Comparison of ENCODE assay signal across 17 mouse cellular contexts in genomic region chr14:57391621-57392020, GRCm38 (mm10).
"Had no signal": no experiment of that assay in that cellular context is flagged by ENCODE, and none has a peak within 500 bp of the region (broad histone marks: within the 10 kb centered on the region; RNA-seq: fewer than 3 reads in every experiment).

No protein-coding gene starts in this region.

- H3K4me2 ChIP-seq: kidney, embryonic 15.5 days; liver, embryonic 11.5 days; liver, embryonic 15.5 days; lung, embryonic 15.5 days; midbrain, embryonic 12.5 days; midbrain, embryonic 15.5 days; neural tube, embryonic 13.5 days; stomach, embryonic 15.5 days had no signal

- H3K27me3 ChIP-seq: liver, embryonic 15.5 days; lung, embryonic 15.5 days; midbrain, embryonic 15.5 days; stomach, embryonic 15.5 days had no signal

- H3K9me3 ChIP-seq: kidney, embryonic 15.5 days; liver, embryonic 15.5 days; lung, embryonic 15.5 days; midbrain, embryonic 12.5 days; midbrain, embryonic 15.5 days; neural tube, embryonic 13.5 days; stomach, embryonic 15.5 days had no signal

- H3K27ac ChIP-seq: kidney, embryonic 15.5 days; liver, embryonic 15.5 days; lung, embryonic 15.5 days; midbrain, embryonic 12.5 days; midbrain, embryonic 15.5 days; neural tube, embryonic 13.5 days; stomach, embryonic 15.5 days had no signal

- H3K36me3 ChIP-seq: kidney, embryonic 15.5 days; liver, embryonic 15.5 days; lung, embryonic 15.5 days; midbrain, embryonic 12.5 days; midbrain, embryonic 15.5 days; neural tube, embryonic 13.5 days; stomach, embryonic 15.5 days had no signal

- H3K4me3 ChIP-seq: kidney, embryonic 15.5 days; liver, embryonic 15.5 days; lung, embryonic 15.5 days; midbrain, embryonic 12.5 days; midbrain, embryonic 15.5 days; neural tube, embryonic 13.5 days; stomach, embryonic 15.5 days had no signal

- H3K9ac ChIP-seq: kidney, embryonic 15.5 days; liver, embryonic 15.5 days; lung, embryonic 15.5 days; midbrain, embryonic 12.5 days; midbrain, embryonic 15.5 days; neural tube, embryonic 13.5 days; stomach, embryonic 15.5 days had no signal

- DNase-seq: kidney, adult 11 months; kidney, adult 8-10 months; kidney, postnatal 10 days; lung, adult 18-20 months; lung, postnatal 10 days; lung, postnatal 36 days; right cerebral cortex, postnatal 4 days; spleen, adult 18-20 months; thymus, postnatal 25 days had no signal

- H3K4me1 ChIP-seq: lung, embryonic 15.5 days; midbrain, embryonic 12.5 days; midbrain, embryonic 15.5 days; neural tube, embryonic 13.5 days; stomach, embryonic 15.5 days had no signal

- ATAC-seq: midbrain, embryonic 15.5 days had no signal
